Mouse (Mus musculus) CH12.LX (cell line): ENCODE results near the gene Klhl31.

Experiments used
- RCOR1 ChIP-seq: conservative IDR thresholded peaks from 2 replicates; pipeline ENCODE4 v1.6.1; 2012; ENCODE audit warnings: low read depth, mild to moderate bottlenecking, inconsistent platforms, low read length, improper control_type of control experiment
- USF2 ChIP-seq: conservative IDR thresholded peaks from 2 replicates; pipeline ENCODE4 v1.6.1; 2011; ENCODE audit warnings: low read depth, low read length, improper control_type of control experiment

DNA sequence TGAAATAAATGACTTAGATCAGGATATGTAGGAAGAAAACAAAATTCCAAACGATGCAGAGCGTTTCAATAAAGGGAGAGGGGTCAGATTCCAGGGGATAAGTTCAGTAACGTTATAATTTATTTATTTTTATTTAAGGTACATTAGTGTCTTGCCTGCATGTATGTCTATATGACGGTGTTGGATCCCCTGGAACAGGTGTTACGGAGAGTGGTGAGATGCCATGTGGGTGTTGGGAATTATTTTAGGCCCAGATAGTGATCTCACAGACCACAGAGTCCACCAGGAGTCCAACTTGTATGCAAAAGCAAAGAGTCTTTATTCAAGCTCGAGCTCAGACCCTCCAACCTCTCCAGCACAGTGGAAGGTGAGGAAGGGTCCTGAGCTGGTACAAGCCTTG, 16.2 kb upstream of the Klhl31 start:
- no peak for TF ChIP-seq RCOR1
- no peak for TF ChIP-seq USF2
